Mouse (Mus musculus): ENCODE measurements around the gene Smdt1.
"Not testable (repeated sequence)": the region's sequence is repeated elsewhere in the genome, so short reads cannot be mapped to it uniquely, and the experiment has no call there.

The Smdt1 gene

DNA sequence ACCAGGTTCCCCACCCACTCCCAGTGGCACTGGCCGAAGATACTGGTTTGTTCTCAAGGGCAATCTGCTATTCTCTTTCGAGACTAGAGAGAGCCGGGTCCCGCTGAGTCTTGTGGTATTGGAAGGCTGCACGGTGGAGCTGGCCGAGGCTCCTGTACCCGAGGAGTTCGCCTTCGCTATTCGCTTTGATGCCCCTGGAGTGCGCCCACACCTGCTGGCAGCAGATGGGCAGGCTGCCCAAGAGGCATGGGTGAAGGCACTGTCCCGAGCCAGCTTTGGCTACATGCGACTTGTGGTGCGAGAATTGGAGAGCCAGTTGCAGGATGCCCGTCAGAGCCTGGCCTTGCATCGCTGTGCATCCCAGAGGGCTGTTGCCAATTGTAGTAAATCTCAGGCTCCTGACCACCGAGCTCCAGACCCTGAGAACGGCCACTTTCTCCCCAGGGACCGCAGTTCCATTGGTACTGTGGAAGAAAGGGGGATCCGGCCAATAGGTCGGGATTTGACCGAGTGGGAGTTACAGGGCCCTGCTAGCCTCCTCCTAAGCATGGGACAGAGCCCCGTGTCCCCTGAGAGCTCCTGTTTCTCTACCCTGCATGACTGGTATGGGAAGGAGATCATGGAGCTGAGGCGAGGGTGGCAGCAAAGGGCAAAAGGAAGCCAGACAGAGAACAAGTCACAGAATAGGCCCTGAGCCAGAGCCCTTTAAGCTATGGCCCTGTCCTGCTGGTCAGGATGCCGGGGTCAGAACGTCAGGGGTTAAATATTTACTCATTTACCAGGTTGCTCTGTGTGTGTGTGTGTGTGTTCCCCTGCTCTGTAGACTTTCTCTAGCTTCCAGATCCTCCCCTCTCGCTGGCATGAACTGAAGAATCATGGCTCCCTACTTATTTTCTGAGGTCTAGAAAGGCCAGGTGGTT is 4.9 kb downstream of the Smdt1 start:
- DNase-seq (ENCODE audit: low spot score in 2 of 2) = no peak

DNA sequence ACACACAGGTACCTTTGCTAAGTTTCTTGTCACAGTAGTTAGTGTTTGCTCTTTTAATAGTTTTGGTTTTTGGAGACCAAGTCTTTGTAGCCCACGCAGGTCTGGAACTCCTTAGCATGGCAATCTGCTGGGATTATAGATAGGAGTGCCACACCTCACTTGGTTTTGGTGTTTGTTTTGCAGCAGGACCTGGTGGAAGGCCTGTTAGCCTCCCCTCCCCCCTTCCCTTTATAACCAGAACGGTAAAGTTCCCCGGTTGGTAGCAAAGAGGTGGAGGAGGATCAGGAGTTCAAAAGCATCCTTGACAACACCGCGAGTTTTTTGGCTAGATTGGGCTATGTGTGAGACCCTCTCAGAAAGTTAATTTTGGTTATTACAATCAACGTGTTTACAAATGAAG is 6.2 kb downstream of the Smdt1 start:
- no peak for DNase-seq (ENCODE audit: low spot score in 2 of 2)

DNA sequence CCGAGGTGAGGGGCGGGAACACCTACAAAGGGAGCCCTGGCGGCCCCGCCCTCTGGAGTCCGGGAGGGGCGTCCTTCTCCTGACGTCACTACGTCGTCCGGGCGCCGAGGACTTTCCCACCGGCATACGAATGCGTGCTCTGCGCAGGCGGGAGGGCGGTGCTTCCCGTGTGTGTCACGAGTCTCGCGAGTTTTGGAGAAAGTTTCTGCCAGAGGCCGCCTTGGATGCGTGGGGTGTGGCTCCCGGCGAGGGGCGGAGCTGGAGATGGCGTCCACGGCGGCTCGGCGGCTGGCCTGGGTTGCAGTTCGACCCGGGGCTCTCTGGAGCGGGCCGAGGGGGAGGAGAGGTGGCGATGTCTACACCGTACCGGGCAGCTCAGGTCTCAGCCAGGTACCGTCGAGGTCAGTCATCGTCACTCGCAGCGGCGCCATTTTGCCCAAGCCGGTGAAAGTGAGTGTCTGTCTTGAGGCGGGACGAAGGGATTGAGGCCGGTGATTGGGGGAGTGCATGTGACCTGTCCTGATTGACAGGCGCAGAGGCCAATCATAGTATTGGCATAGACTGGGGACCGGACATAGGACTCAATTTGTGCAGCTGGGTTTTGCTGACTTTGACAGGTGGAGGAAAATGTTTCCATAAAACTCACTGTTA is 7.2 kb downstream of the Smdt1 start:
- DNase-seq (ENCODE audit: low spot score in 2 of 2) = peak; percentile 98

DNA sequence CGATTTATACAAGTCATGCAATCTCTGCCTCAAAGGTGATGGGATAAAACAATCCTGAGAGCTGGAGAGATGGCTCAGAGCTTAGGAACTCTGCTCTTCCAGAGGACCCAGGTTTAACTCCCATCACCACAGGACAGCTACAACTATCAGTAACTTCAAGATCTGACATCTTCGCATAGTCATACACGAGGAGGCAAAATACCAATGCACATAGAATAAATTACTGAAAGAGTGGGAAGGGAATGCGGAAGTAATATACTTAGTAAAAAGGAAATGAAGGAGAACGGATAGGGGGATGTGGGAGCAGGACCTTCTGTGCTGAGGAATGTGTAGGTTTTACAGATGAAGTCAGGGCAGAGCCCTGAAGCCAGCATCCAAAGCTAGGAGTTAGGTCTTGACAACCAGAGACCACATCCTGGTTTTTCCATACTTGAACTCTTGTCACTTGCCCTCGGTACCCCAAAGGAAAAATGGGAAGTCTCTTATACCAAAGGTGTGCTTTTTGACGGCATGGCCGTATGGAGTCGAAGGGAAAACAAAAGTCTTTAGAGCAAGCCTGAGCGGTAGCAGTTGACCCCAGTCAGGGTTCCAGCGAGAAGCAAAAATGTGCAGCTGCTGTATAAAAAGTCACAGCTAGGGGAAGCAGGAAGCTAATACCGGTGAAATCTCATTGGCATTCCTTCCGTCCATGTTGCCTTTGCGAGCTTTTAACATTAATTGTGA is 8.0 kb downstream of the Smdt1 start:
- no peak for DNase-seq (ENCODE audit: low spot score in 2 of 2)

DNA sequence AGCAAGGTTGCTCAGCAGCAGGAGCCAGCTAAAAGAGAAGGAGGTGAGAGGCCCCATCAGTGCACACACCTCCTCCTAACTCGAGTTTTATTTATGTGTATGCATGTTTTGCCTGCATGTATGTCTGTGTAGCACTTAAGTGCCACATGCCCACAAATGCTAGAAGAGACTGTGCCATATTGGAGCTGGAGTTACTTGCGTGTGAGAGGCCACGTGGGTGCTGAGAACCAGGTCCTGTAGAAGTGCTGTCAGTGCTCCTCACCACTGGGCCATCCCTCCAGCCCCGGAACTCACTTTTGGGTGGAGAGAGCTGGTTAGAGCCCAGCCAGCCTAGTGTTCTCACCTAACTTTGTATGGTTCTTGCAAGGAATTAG is 8.5 kb downstream of the Smdt1 start:
- DNase-seq (ENCODE audit: low spot score in 2 of 2) = no peak

DNA sequence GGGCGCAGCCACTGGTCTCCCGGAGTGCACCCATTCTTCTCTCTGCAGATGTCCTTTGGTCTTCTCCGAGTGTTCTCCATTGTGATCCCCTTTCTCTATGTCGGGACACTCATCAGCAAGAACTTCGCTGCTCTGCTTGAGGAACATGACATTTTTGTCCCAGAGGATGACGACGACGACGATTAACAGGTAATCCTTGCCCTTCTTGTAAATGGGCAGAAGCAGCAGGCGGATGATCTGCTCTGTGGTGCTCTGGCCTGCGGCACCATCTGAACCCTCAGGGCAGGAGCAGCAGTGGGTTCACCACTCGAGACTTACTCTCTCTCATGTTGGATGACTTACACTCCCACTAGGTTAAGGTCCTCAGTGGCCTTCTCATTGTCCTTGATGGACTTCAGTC is 9.1 kb downstream of the Smdt1 start:
- DNase-seq (ENCODE audit: low spot score in 2 of 2) = no peak

DNA sequence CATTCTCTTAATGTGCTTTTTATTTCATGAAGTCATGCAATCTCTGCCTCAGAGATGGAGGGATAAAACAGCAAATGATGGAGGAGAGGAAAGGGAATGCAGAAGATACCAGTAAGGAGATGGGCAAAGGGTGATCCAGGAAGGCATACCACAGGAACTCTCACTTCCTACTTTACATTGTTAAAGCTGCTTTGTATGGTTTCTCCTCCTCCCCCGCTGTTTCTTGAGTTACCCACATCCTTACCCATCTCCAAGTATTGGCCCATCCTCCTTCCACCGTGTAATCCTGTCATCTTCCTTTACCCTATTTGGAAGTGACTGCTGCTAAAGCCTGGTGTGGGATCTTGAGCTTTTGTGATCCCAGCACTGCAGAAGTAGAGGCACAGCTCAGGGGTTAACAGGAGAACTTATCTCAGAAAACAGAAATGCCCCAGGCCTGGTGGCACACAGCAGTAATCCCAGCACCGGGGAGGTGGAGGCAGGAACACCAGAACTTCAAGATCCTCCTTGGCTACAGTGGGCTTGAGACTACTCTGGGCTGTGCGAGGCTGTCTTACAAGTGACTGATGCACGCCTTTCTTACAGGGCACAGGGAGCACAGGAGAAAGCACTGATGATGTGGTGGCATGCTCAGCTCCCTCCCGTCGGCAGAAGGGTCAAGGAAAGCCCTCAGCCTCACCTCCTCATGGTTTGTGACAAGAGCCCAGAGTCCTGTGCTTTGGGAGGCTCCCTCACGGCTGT is 9.7 kb downstream of the Smdt1 start:
- DNase-seq (ENCODE audit: low spot score in 2 of 2) = no peak

DNA sequence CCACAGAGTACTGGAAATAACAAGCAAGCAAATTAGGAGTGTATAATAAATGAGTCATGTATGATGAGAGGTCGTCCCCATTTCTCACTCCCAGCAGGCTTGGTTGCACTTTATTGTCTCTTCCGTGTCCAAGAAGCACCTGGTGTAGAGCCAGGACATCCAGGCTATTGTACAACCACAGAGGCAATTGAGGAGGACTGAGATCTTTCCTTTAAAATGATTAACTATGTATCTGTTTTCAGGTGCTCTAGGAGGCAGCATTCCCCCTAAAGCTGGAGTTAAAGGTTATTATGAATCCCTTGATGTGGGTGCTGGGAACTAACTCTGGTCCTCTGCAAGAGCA is 10.2 kb downstream of the Smdt1 start:
- no peak for DNase-seq (ENCODE audit: low spot score in 2 of 2)

DNA sequence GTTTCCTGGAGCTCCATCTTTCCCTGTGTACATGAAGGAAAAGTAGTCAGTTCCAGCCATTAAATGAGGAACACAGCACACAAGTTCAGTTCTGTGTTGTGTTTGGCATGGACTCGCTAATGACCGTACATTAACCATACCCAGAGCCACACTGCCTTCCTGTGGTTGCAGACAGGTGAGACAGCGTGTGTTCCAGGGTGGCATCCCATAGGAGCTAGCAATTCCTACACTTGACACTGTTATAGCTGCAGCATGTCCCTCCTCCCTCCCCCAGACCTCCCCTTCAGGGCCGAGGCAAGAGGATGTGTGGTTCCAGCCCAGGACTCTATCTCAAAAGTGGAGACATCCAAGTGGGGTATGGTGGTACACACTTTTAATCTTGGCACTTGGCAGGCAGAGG is 11.6 kb downstream of the Smdt1 start:
- no peak for DNase-seq (ENCODE audit: low spot score in 2 of 2)

DNA sequence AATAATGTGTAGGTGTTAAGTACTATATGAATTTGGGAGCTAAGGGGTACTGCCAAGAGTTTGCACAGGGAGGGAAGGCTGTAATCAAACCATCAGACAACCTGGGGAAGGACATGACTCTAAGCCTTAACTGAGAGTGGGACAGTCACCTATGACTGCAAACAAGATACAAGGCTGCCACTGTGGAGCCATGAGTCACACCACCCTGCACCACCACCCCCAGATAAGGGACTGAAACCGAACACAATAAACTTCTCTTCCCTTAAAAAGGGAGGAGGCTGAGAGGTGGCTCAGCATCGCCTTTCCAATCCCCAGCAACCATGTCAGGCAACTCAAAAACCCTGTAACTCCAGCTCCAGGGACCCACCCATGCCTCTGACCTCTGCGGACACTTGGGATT is 12.7 kb downstream of the Smdt1 start:
- no peak for DNase-seq (ENCODE audit: low spot score in 2 of 2)

DNA sequence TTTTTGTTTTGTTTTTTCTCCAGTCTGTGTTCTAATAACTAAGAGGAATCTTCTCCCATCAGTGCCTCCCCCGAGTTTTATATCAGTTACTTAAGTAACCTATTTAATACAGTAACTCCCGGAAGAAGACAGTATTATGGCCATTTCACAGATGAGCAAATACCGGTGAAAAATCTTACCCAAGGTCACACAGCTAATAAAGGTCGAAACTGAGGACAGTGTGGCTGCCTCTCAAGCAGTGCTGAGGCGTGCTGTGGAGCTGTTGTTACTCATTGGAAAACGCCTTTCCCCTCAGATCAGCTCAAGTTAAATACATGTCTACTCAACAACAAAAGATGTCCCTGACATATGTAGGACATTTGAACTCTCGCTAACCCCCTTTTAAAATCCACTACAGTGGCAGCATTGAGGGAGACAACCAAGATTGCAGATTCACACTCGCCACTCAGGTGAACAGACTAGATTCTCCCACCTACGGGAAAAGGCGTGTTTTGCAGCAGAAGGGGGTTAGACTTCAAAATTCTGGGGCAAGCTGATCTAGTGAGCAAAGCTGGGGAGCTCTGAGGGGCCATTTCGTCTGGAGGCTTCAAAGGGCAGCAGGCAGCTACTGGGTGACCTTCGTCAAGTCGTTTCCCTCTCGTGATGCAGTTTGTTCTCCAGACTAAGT is 14.5 kb downstream of the Smdt1 start:
- DNase-seq (ENCODE audit: low spot score in 2 of 2) = no peak

DNA sequence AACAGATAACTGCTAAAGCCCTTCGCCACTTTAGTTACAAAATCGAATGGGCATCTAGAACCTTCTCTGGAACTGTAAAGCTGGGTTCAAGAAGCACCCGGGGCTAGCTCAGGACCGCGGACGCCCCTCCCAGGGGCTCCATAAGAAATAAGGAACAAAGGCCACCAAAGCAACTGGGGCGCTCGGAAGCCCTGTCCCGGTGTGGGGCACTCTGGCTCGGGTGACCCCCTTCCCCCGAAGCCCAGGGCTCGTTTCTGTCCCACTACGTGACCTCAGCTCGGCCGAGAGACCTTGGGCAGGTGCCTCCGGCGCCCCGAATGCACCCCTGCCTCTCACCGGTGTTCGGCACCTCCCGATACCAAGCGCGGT is 15.0 kb downstream of the Smdt1 start:
- no peak for DNase-seq (ENCODE audit: low spot score in 2 of 2)

DNA sequence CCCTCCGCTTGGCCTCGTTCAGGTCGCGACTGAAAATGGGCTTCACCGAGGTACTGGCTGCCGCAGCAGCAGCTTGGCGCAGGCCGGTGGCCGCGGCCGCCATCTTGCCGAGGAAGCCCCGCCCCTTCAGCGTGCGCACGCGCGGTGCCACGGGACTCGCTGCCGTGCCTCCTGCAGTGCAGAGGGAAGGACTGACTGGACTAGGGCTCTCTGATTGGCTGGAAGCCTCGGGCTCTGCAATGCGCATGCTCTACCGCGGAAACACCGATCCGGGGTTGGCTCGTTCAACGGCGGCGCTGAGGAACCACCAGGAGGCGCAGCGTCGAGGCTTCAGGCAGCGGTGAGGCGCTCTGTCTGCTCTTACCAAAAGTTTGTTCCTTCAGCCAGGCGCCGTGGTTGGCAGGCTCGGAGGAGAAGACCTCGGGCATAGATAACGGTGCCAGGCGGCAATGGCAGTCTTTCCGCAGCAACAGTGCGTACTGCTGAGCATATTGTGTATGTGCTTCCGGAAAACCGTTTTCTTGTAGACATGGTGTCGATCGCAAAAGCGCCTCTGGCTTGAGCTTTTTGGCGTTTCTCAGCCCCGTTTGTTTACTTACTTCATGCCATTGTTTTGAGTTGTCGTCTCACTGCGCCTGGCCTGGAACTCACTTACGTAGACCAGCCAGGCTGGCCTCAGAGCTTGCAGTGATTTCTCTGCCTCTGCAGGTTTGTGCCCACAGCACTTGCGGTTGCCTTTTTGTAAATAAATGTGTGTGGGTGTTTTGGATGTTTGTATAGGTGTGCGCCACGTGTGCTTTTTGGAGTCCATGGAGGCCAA is 15.6 kb downstream of the Smdt1 start, which contains the start of gene Ndufa6:
Gene Ndufa6 (minus strand): TSS at position 197 of the 820 bp plus-strand sequence.
- peak; percentile 95 to 97 for DNase-seq (ENCODE audit: low spot score in 2 of 2)

DNA sequence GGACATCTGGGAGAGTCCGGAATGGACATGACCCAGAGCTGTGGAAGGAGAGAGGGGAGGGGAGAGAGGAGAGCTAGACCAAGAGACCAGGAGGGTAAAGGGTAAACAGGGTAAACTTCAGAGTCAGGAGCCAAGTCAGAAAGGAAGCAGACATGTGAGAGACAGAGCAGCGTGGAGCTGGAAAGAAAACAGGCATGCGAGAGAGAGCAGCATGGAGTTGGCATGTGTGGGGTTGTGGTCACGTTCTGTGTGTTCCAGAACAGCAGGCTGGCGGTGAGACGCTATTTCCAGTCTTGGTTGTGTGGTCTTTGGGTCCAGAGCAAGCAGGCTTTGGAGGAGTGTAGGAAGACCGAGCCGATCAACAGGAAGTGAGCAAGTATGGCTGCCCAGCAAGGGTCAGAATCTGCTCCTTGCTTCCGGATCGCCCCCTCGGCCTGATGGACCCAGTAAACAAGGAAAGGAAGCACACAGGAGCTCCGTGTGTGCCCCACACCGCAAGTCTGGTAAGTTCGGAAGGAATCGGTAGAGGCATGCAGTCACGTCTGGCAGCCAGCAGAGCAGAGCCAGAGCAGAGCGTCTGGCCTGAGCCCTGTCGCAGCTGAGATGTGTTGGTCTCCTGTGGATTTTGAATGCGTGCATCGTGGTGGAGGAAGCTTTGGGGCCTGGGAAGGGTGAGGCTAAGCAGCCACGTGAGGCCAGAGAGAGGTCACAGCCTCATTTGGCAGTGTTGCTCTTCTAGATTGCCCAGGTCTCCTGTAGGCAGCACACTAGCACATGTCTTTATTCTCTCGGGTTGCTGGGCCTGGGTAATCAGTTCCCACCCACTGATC is 19.9 kb downstream of the Smdt1 start:
- DNase-seq (ENCODE audit: low spot score in 2 of 2) = no peak

DNA sequence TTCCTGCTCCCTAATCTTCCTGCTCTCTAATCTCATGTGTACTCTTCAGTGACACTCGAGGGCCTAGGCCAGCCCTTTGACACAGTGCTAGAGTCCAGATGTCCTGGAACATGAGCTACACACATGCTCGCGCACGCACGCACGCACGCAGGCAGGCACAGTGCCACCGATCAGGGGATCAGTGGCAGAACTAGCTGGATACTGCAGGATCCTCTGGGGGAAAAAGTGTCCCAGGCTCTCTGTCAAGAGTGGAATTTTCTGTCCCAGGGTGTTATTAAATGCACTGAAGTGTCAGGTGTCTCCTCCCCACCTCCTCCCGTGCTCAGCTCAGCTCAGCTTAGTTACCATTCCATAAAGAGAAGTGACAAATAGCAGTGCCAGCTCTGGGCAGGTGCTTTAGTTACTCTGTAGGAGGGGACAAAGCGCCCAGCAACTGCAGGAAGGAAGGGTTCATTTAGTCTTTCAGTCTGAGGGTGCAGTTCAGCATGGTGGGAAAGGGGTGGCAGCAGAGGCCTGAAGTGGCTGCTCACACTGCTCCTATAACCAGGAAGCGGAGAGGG is 22.8 kb downstream of the Smdt1 start:
- no peak for DNase-seq (ENCODE audit: low spot score in 2 of 2)

DNA sequence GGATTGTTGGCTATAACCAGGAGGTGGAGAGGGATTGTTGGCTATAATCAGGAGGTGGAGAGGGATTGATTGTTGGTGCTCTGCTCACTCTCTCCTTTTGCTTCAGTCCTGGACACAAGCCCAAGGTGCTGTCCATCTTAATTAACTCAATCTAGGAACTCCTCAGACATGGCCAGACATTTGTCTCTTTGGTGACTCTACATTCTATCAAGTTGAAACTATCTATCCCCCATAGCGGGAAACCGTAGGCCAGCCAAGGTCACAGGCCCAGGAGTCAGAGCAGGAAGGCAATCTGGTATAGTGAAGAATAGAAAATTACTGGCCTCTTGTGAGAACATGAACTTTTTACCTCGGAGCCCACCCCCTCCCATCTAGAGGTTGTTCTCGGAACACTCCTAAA is 23.5 kb downstream of the Smdt1 start:
- no peak for DNase-seq (ENCODE audit: low spot score in 2 of 2)

DNA sequence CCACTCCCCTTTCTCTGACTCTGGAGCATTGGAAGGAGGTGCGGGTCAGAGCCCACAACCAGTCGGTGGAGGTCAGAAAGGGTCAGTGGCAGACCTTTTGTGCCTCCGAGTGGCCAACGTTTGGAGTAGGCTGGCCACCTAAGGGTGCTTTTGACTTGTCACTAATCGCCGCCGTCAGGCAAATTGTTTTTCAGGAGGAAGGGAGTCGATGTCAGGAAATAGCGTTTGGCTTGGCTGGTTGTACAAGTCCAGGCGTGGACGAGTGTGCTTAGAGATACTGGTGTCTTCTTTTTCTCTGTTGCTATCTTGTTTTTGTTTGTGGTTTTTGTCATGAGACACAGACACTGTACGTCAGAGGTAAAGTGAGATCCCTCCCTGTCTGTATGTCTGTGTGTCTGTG is 25.0 kb downstream of the Smdt1 start:
- not testable (repeated sequence) for DNase-seq (ENCODE audit: low spot score in 2 of 2)

DNA sequence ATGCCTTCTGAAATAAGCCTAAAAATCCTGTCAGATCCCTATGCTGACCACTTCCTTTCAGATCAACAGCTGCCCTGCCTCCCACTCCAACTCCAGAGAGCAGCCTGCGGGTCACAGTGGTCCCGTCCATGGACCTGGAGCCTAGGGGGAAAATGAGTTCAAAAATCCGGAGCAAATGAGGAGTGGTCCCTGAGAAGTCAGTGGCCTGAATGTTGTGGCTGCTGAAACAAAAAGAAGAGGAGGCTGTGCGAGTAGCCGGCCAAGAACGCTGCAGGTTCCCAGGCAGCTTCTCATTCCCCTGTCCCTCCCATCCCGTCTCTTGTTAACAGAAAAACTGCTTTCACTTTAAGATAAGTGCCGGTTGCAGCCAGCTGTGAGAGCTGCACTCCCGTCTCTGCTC is 25.8 kb downstream of the Smdt1 start:
- not testable (repeated sequence) for DNase-seq (ENCODE audit: low spot score in 2 of 2)

DNA sequence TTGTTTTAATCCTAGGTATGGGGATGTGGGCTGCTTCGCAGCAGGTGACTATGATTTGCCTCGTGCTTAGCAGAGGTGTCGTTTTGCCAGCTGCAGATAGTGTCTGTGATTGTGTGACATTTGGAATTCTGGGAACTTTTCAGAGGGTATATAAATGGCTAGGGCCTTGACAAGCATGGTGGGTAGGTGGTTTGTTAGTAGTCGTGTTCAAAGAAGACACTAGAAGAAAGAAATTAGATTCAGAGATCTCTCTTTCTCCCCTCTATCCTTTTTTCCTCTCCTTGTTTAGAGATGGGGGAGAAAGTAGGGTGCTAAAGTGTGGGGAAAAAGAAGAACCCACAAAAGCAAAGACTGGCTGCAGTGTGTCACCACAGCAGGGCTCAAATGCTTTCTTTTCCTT is 29.4 kb downstream of the Smdt1 start:
- DNase-seq (ENCODE audit: low spot score in 2 of 2) = no peak
